Mouse (Mus musculus): Measurements from ENCODE around the gene Pyroxd2. TPM values are rescaled to one million over a fixed set of nuclear protein-coding genes. Genes with fewer than 3 reads are reported as not detected.
A peak's percentile ranks its signal among the peaks of the same experiment; 100 is the strongest.
"Not testable (repeated sequence)": the region's sequence is repeated elsewhere in the genome, so short reads cannot be mapped to it uniquely, and the experiment has no call there.

Gene Pyroxd2
- polyA plus RNA-seq, 1 experiment from 2014 or later: 4.1 TPM

GRCm38 (mm10) chr19:42722500-42722899, 30.1 kb downstream of the Pyroxd2 start:
- 8% methylated on average over 2 of the region's 2 CpGs for WGBS
- Histone ChIP-seq H3K27me3 (replicated peaks) (no peaks in the 10 kb centered on the region), H3K4me1 (peaks cover 3% of the 10 kb centered on the region; the same call in 1 of the 2 replicates), H3K4me3 (replicated peaks) (no peak overlapping the region), H3K36me3 (no peaks in the 10 kb centered on the region), H3K9ac (no peak overlapping the region), H3K9me3 (no peaks in the 10 kb centered on the region), H3K27ac (no peak overlapping the region), H3K4me2 (no peak overlapping the region)
- peak; percentile 44; the same call in 1 of the 2 replicates for ATAC-seq (ENCODE audit: insufficient read depth, low FRiP score, low read depth)

DNA sequence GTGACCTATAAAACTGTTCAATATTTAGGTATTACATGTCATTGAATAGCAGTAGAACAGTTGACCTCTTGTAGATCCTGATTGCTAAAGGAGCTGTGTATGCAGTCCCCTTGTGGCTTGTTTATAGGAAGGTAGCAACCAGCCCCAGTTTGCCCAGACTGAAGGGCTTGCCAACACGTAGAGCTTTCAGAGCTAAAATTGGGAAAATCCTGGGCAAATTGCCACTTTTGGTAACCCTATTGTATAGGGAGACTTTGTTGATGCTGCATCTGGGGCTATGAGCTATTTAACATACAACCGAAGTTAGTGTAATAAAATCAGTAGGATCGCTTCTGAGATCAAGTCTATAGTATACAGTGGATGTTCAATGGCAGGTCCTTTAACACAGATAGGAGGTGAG, 34.5 kb downstream of the Pyroxd2 start:
- H3K27ac ChIP-seq: no peak overlapping the region
- H3K4me1 ChIP-seq: 0 out of 2 replicates have a peak, but pooled peaks cover 3% of the 10 kb centered on the region
- H3K4me2 ChIP-seq: no peak overlapping the region
- WGBS: 75% methylated on average over 3 of the region's 3 CpGs
- H3K4me3 ChIP-seq (replicated peaks): no peak overlapping the region
- H3K9me3 ChIP-seq: no peaks in the 10 kb centered on the region
- H3K9ac ChIP-seq: no peak overlapping the region
- ATAC-seq (ENCODE audit: insufficient read depth, low FRiP score, low read depth): no peak
- no peaks in the 10 kb centered on the region for H3K36me3 ChIP-seq
- no peaks in the 10 kb centered on the region for H3K27me3 ChIP-seq (replicated peaks)

- no peak overlapping the region for H3K9ac ChIP-seq
- H3K36me3 ChIP-seq: no peaks in the 10 kb centered on the region
- no peak overlapping the region for H3K27ac ChIP-seq
- H3K4me1 ChIP-seq: 0 out of 2 replicates have a peak, but pooled peaks cover 3% of the 10 kb centered on the region
- no peak for ATAC-seq (ENCODE audit: insufficient read depth, low FRiP score, low read depth)
- H3K4me2 ChIP-seq: no peak overlapping the region
- no peaks in the 10 kb centered on the region for H3K27me3 ChIP-seq (replicated peaks)
- WGBS: 62% methylated on average over 5 of the region's 5 CpGs
- no peaks in the 10 kb centered on the region for H3K9me3 ChIP-seq
- H3K4me3 ChIP-seq (replicated peaks): no peak overlapping the region
These were observed 34.9 kb downstream of the Pyroxd2 start for GRCm38 (mm10) chr19:42717668-42718067.

- ATAC-seq (ENCODE audit: insufficient read depth, low FRiP score, low read depth): no peak
- 67% methylated on average over 7 of the region's 7 CpGs for WGBS
- H3K36me3 ChIP-seq: no peaks in the 10 kb centered on the region
- no peaks in the 10 kb centered on the region for H3K27me3 ChIP-seq (replicated peaks)
- H3K4me2 ChIP-seq: no peak overlapping the region
- no peak overlapping the region for H3K27ac ChIP-seq
- no peak overlapping the region for H3K9ac ChIP-seq
- no peaks in the 10 kb centered on the region for H3K4me1 ChIP-seq
- H3K4me3 ChIP-seq (replicated peaks): no peak overlapping the region
- H3K9me3 ChIP-seq: no peaks in the 10 kb centered on the region
These were observed 36.1 kb downstream of the Pyroxd2 start for GRCm38 (mm10) chr19:42716507-42716906.

DNA sequence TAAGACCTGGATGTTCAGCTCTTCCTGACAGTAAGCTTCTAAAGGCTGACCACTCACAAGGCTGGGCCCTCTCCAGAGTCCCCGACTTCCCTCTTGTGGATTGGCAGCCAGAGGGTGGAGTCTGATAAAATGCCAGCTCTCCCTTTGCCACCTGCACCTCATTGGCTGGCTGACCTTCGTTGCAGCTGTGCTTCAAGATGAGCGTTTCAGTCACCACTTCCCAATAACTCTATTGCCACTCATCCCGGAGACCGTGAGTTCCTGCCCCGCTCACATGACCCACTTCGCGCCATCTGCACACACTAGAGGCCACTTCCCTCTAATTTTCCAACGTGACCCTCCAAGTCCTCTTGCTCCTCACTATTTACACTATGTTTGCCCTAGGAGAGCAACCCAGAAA, 38.8 kb downstream of the Pyroxd2 start:
- H3K9me3 ChIP-seq: no peaks in the 10 kb centered on the region
- no peaks in the 10 kb centered on the region for H3K4me1 ChIP-seq
- no peak overlapping the region for H3K4me2 ChIP-seq
- no peaks in the 10 kb centered on the region for H3K36me3 ChIP-seq
- no peak for ATAC-seq (ENCODE audit: insufficient read depth, low FRiP score, low read depth)
- no peaks in the 10 kb centered on the region for H3K27me3 ChIP-seq (replicated peaks)
- WGBS: 77% methylated on average over 9 of the region's 9 CpGs
- H3K4me3 ChIP-seq (replicated peaks): no peak overlapping the region
- no peak overlapping the region for H3K27ac ChIP-seq
- H3K9ac ChIP-seq: no peak overlapping the region

DNA sequence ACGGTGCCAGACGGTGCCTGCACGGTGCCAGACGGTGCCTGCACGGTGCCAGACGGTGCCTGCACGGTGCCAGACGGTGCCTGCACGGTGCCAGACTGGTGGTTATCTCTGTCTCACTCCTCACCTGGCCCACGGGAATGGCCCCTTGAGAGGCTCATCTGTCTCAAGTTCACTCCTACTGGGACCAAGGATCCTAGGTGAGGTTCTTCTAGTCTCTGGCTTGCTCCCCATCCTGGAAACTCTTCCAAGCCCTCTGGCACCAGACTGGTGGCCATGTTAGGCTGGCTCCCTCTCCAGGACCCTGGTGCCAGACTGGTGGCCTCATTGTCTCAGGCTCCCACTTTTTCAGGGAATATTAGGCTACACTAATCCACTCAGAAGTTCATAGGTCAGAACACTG, 53.1 kb downstream of the Pyroxd2 start:
- Histone ChIP-seq H3K9ac (no peak overlapping the region), H3K27ac (no peak overlapping the region), H3K27me3 (replicated peaks) (no peaks in the 10 kb centered on the region), H3K9me3 (no peaks in the 10 kb centered on the region), H3K4me1 (no peaks in the 10 kb centered on the region), H3K4me3 (replicated peaks) (no peak overlapping the region), H3K36me3 (no peaks in the 10 kb centered on the region), H3K4me2 (no peak overlapping the region)
- ATAC-seq (ENCODE audit: insufficient read depth, low FRiP score, low read depth): no peak
- 93% methylated on average over 10 of the region's 10 CpGs for WGBS

- no peak for ATAC-seq (ENCODE audit: insufficient read depth, low FRiP score, low read depth)
- no peaks in the 10 kb centered on the region for H3K4me1 ChIP-seq
- no peak overlapping the region for H3K4me3 ChIP-seq (replicated peaks)
- no peaks in the 10 kb centered on the region for H3K9me3 ChIP-seq
- no peak overlapping the region for H3K27ac ChIP-seq
- no peak overlapping the region for H3K4me2 ChIP-seq
- WGBS: 74% methylated on average over 2 of the region's 2 CpGs
- H3K36me3 ChIP-seq: no peaks in the 10 kb centered on the region
- no peak overlapping the region for H3K9ac ChIP-seq
- H3K27me3 ChIP-seq (replicated peaks): no peaks in the 10 kb centered on the region
These were observed 54.0 kb downstream of the Pyroxd2 start for GRCm38 (mm10) chr19:42698576-42698975.

GRCm38 (mm10) chr19:42697336-42697735, 55.2 kb downstream of the Pyroxd2 start:
- Histone ChIP-seq H3K36me3 (no peaks in the 10 kb centered on the region), H3K27ac (no peak overlapping the region), H3K4me2 (no peak overlapping the region), H3K4me3 (replicated peaks) (no peak overlapping the region), H3K27me3 (replicated peaks) (no peaks in the 10 kb centered on the region), H3K9ac (no peak overlapping the region), H3K9me3 (no peaks in the 10 kb centered on the region), H3K4me1 (no peaks in the 10 kb centered on the region)
- WGBS: 45% methylated on average over 6 of the region's 6 CpGs
- no peak for ATAC-seq (ENCODE audit: insufficient read depth, low FRiP score, low read depth)

DNA sequence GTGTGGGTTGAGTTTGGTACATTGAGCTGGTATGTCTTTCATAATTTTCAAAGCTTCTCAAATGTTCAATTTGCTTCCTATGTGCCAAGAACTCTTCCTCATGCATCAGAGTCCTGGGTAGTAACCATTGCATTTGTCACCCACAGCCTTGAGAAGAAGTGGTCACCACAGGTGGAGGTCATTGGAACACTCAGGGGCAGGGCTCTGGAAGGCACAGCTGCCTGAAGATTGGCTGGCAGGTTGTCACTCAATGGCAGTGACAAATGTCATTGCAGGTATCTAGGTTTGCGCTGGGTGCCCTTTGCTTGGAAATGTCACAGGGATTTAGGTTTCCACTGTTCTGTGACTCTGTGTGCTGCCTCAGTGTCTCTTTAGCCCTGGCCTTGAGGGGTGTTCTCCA, 62.3 kb downstream of the Pyroxd2 start:
- no peaks in the 10 kb centered on the region for H3K36me3 ChIP-seq
- H3K4me2 ChIP-seq: no peak overlapping the region
- H3K4me3 ChIP-seq (replicated peaks): no peak overlapping the region
- H3K9ac ChIP-seq: no peak overlapping the region
- no peaks in the 10 kb centered on the region for H3K9me3 ChIP-seq
- H3K4me1 ChIP-seq: no peaks in the 10 kb centered on the region
- no peaks in the 10 kb centered on the region for H3K27me3 ChIP-seq (replicated peaks)
- WGBS: 81% methylated on average over 1 of the region's 1 CpGs
- H3K27ac ChIP-seq: no peak overlapping the region
- ATAC-seq (ENCODE audit: insufficient read depth, low FRiP score, low read depth): no peak

- no peaks in the 10 kb centered on the region for H3K27me3 ChIP-seq (replicated peaks)
- no peaks in the 10 kb centered on the region for H3K4me1 ChIP-seq
- H3K4me2 ChIP-seq: no peak overlapping the region
- ATAC-seq (ENCODE audit: insufficient read depth, low FRiP score, low read depth): no peak
- no peaks in the 10 kb centered on the region for H3K36me3 ChIP-seq
- H3K9ac ChIP-seq: no peak overlapping the region
- no peaks in the 10 kb centered on the region for H3K9me3 ChIP-seq
- no peak overlapping the region for H3K27ac ChIP-seq
- no peak overlapping the region for H3K4me3 ChIP-seq (replicated peaks)
- 56% methylated on average over 4 of the region's 4 CpGs for WGBS
These were observed 62.8 kb downstream of the Pyroxd2 start for GRCm38 (mm10) chr19:42689786-42690185.

DNA sequence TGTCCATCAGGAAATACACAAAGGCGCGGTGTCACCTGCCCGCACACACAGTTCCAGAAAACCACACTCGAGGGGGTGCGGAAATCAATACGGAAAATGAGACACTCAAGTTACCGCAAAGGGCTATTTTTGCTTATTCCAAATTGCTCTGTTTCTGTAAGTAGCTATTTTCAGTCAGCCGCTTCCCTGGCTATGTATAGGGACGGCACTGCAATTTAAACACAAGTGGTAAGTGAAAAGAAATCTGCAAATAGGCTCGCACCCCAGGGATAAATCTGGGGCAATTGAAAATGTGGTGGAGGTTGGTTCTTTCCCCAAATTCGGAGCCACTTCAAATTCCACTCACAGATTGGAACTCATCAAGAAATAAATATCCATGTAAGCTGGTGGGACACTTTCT, 63.3 kb downstream of the Pyroxd2 start:
- H3K4me3 ChIP-seq (replicated peaks): no peak overlapping the region
- no peak overlapping the region for H3K27ac ChIP-seq
- H3K4me2 ChIP-seq: no peak overlapping the region
- 78% methylated on average over 11 of the region's 11 CpGs for WGBS
- H3K9ac ChIP-seq: no peak overlapping the region
- no peaks in the 10 kb centered on the region for H3K4me1 ChIP-seq
- H3K36me3 ChIP-seq: no peaks in the 10 kb centered on the region
- no peaks in the 10 kb centered on the region for H3K27me3 ChIP-seq (replicated peaks)
- no peaks in the 10 kb centered on the region for H3K9me3 ChIP-seq
- no peak for ATAC-seq (ENCODE audit: insufficient read depth, low FRiP score, low read depth)

GRCm38 (mm10) chr19:42682776-42683175, 69.8 kb downstream of the Pyroxd2 start:
- ATAC-seq (ENCODE audit: insufficient read depth, low FRiP score, low read depth); H3K9ac ChIP-seq; H3K4me1 ChIP-seq; H3K27me3 ChIP-seq (replicated peaks); H3K36me3 ChIP-seq; H3K27ac ChIP-seq; H3K9me3 ChIP-seq; H3K4me3 ChIP-seq (replicated peaks); H3K4me2 ChIP-seq: not testable (repeated sequence)
- WGBS: 76% methylated on average over 2 of the region's 2 CpGs

GRCm38 (mm10) chr19:42678191-42678590, 74.4 kb downstream of the Pyroxd2 start:
- Histone ChIP-seq H3K27ac (no peak overlapping the region), H3K4me2 (no peak overlapping the region), H3K9me3 (no peaks in the 10 kb centered on the region), H3K4me1 (no peaks in the 10 kb centered on the region), H3K36me3 (no peaks in the 10 kb centered on the region), H3K9ac (no peak overlapping the region), H3K4me3 (replicated peaks) (no peak overlapping the region), H3K27me3 (replicated peaks) (no peaks in the 10 kb centered on the region)
- no peak for ATAC-seq (ENCODE audit: insufficient read depth, low FRiP score, low read depth)
- 45% methylated on average over 10 of the region's 10 CpGs for WGBS

Measured in stomach, embryonic 15.5 days (tissue).